Mouse (Mus musculus): ENCODE results near the gene Snrpg. TPM values are rescaled to one million over a fixed set of nuclear protein-coding genes. Genes with fewer than 3 reads are reported as not detected.
"Not testable (repeated sequence)": the region's sequence is repeated elsewhere in the genome, so short reads cannot be mapped to it uniquely, and the experiment has no call there.

Snrpg gene
- polyA plus RNA-seq, 1 experiment from 2014 or later = 764 TPM

- Histone ChIP-seq H3K27me3 (replicated peaks; ENCODE audit: control insufficient read depth, insufficient read depth, low read length) (no peaks in the 10 kb centered on the region), H3K4me2 (ENCODE audit: low read length) (no peak overlapping the region), H3K36me3 (ENCODE audit: control insufficient read depth, insufficient read depth, low read length) (no peaks in the 10 kb centered on the region), H3K4me3 (ENCODE audit: low read depth, low read length) (no peak overlapping the region), H3K27ac (ENCODE audit: low read depth, low read length) (no peak overlapping the region), H3K9ac (ENCODE audit: low read length) (no peak overlapping the region), H3K9me3 (replicated peaks; ENCODE audit: control insufficient read depth, low read length) (no peaks in the 10 kb centered on the region), H3K4me1 (ENCODE audit: control insufficient read depth, insufficient read depth, low read length) (no peaks in the 10 kb centered on the region)
- ATAC-seq (no peak), DNase-seq (ENCODE audit: low spot score) (no peak)
- 76% methylated on average over 5 of the region's 5 CpGs for WGBS
Measured at GRCm38 (mm10) chr6:86335860-86336259, 35.2 kb upstream of the Snrpg start.

DNA sequence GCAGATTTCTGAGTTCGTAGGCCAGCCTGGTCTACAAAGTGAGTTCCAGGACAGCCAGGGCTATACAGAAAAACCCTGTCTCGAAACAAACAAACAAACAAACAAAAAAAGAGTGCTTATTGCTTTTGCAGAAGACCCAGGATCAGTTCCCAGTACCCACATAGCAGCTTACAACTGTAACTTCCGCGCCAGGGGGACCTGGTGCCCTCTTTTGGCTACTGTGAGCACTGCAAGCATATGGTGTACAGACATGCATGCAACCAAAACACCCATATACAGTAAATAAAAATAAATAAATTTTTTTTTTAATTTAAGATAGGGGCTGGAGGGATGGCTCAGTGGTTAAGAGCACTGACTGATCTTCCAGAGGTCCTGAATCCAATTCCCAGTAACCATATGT, 34.8 kb upstream of the Snrpg start:
- H3K36me3 ChIP-seq (ENCODE audit: control insufficient read depth, insufficient read depth, low read length); H3K4me2 ChIP-seq (ENCODE audit: low read length); ATAC-seq; H3K27me3 ChIP-seq (replicated peaks; ENCODE audit: control insufficient read depth, insufficient read depth, low read length); H3K27ac ChIP-seq (ENCODE audit: low read depth, low read length); DNase-seq (ENCODE audit: low spot score); H3K9ac ChIP-seq (ENCODE audit: low read length); H3K9me3 ChIP-seq (replicated peaks; ENCODE audit: control insufficient read depth, low read length); H3K4me1 ChIP-seq (ENCODE audit: control insufficient read depth, insufficient read depth, low read length); H3K4me3 ChIP-seq (ENCODE audit: low read depth, low read length): not testable (repeated sequence)
- WGBS = 82% methylated on average over 4 of the region's 4 CpGs

DNA sequence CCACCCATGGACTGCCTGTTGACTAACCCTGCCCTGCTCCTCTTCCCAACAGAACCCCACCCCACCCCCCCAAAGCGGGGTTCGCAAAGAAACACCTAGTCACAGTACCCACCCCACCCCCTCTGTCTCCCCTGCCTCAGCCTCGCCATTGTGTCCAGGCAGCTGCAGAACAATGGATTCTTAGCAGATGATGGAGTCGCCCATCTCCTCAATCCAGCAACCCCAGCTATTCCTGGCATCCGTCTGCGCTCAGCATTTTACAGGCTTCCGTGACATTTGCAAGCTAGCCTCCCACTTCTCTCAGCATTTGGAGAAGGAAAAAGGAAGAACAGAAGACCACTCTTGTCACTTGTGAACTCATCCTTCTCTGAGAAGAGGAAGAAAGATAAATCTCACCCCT, 27.4 kb upstream of the Snrpg start:
- no peak overlapping the region for H3K4me3 ChIP-seq (ENCODE audit: low read depth, low read length)
- H3K27me3 ChIP-seq (replicated peaks; ENCODE audit: control insufficient read depth, insufficient read depth, low read length) = no peaks in the 10 kb centered on the region
- 16% methylated on average over 7 of the region's 7 CpGs for WGBS
- peak overlapping the region; percentile 16 for H3K4me2 ChIP-seq (ENCODE audit: low read length)
- 0 out of 2 replicates have a peak, but pooled peaks cover 2% of the 10 kb centered on the region for H3K4me1 ChIP-seq (ENCODE audit: control insufficient read depth, insufficient read depth, low read length)
- peak overlapping the region; percentile 29; the same call in 1 of the 2 replicates for H3K9ac ChIP-seq (ENCODE audit: low read length)
- no peak overlapping the region for H3K27ac ChIP-seq (ENCODE audit: low read depth, low read length)
- no peak for ATAC-seq
- no peaks in the 10 kb centered on the region for H3K9me3 ChIP-seq (replicated peaks; ENCODE audit: control insufficient read depth, low read length)
- no peaks in the 10 kb centered on the region for H3K36me3 ChIP-seq (ENCODE audit: control insufficient read depth, insufficient read depth, low read length)
- no peak for DNase-seq (ENCODE audit: low spot score)

GRCm38 (mm10) chr6:86346063-86346462, 25.0 kb upstream of the Snrpg start:
- Histone ChIP-seq H3K9me3 (replicated peaks; ENCODE audit: control insufficient read depth, low read length) (no peaks in the 10 kb centered on the region), H3K4me2 (ENCODE audit: low read length) (no peak overlapping the region), H3K9ac (ENCODE audit: low read length) (no peak overlapping the region), H3K4me3 (ENCODE audit: low read depth, low read length) (no peak overlapping the region), H3K36me3 (ENCODE audit: control insufficient read depth, insufficient read depth, low read length) (no peaks in the 10 kb centered on the region), H3K4me1 (ENCODE audit: control insufficient read depth, insufficient read depth, low read length) (0 out of 2 replicates have a peak, but pooled peaks cover 2% of the 10 kb centered on the region), H3K27ac (ENCODE audit: low read depth, low read length) (no peak overlapping the region), H3K27me3 (replicated peaks; ENCODE audit: control insufficient read depth, insufficient read depth, low read length) (no peaks in the 10 kb centered on the region)
- 86% methylated on average over 2 of the region's 2 CpGs for WGBS
- ATAC-seq (no peak), DNase-seq (ENCODE audit: low spot score) (no peak)

DNA sequence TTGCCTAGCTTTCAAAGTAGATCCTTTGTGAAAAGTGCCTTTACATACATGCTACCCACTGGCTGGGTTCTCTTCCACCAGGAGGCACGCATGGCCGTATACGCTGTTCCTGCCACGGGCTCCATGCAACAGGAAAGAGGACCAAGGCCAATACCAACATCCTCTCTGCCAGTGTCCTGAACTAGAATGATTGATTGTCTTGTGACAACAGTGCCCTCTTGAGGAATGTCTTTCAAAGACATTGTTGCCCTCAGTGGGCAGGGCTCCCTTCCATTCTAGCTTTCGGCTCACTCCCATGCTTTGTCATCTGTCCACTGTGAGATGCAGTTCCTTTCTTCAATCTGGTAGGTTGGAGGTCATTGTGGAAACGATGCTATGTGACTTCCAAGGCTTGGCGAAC, 21.8 kb upstream of the Snrpg start:
- ATAC-seq = no peak
- Histone ChIP-seq H3K9ac (ENCODE audit: low read length) (no peak overlapping the region), H3K4me1 (ENCODE audit: control insufficient read depth, insufficient read depth, low read length) (no peaks in the 10 kb centered on the region), H3K4me2 (ENCODE audit: low read length) (no peak overlapping the region), H3K27me3 (replicated peaks; ENCODE audit: control insufficient read depth, insufficient read depth, low read length) (no peaks in the 10 kb centered on the region), H3K27ac (ENCODE audit: low read depth, low read length) (no peak overlapping the region), H3K9me3 (replicated peaks; ENCODE audit: control insufficient read depth, low read length) (no peaks in the 10 kb centered on the region), H3K4me3 (ENCODE audit: low read depth, low read length) (no peak overlapping the region), H3K36me3 (ENCODE audit: control insufficient read depth, insufficient read depth, low read length) (no peaks in the 10 kb centered on the region)
- 48% methylated on average over 7 of the region's 7 CpGs for WGBS
- DNase-seq (ENCODE audit: low spot score) = peak; percentile 56

GRCm38 (mm10) chr6:86354948-86355347, 16.2 kb upstream of the Snrpg start:
- Histone ChIP-seq H3K4me2 (ENCODE audit: low read length) (no peak overlapping the region), H3K9ac (ENCODE audit: low read length) (no peak overlapping the region), H3K9me3 (replicated peaks; ENCODE audit: control insufficient read depth, low read length) (no peaks in the 10 kb centered on the region), H3K27ac (ENCODE audit: low read depth, low read length) (no peak overlapping the region), H3K4me1 (ENCODE audit: control insufficient read depth, insufficient read depth, low read length) (no peaks in the 10 kb centered on the region), H3K27me3 (replicated peaks; ENCODE audit: control insufficient read depth, insufficient read depth, low read length) (no peaks in the 10 kb centered on the region), H3K36me3 (ENCODE audit: control insufficient read depth, insufficient read depth, low read length) (no peaks in the 10 kb centered on the region), H3K4me3 (ENCODE audit: low read depth, low read length) (no peak overlapping the region)
- ATAC-seq (no peak), DNase-seq (ENCODE audit: low spot score) (no peak)
- 55% methylated on average over 3 of the region's 3 CpGs for WGBS

DNA sequence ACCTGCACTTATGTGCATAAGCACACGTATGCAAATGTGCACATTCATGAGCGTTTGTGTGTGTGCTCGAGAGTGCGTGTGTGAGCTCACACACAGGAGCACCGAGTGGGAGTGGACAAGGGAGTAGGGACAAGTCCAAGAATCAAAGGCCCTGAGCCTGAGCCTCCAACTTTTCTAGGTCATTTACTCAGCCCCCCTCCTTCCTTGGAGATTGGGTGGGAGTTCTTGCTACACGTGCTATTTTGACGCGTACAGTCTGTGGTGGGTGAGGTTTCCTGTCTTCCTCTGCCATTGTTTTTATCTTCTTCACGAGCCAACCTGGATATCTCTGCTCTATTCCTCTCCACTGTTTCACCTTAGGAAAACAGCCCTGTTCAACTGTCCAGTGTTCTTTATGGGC, 14.1 kb upstream of the Snrpg start:
- Histone ChIP-seq H3K27ac (ENCODE audit: low read depth, low read length) (no peak overlapping the region), H3K4me3 (ENCODE audit: low read depth, low read length) (no peak overlapping the region), H3K36me3 (ENCODE audit: control insufficient read depth, insufficient read depth, low read length) (no peaks in the 10 kb centered on the region), H3K9me3 (replicated peaks; ENCODE audit: control insufficient read depth, low read length) (no peaks in the 10 kb centered on the region), H3K9ac (ENCODE audit: low read length) (no peak overlapping the region), H3K4me1 (ENCODE audit: control insufficient read depth, insufficient read depth, low read length) (no peaks in the 10 kb centered on the region), H3K27me3 (replicated peaks; ENCODE audit: control insufficient read depth, insufficient read depth, low read length) (no peaks in the 10 kb centered on the region), H3K4me2 (ENCODE audit: low read length) (no peak overlapping the region)
- DNase-seq (ENCODE audit: low spot score) (no peak), ATAC-seq (no peak)
- WGBS = 85% methylated on average over 9 of the region's 9 CpGs

DNA sequence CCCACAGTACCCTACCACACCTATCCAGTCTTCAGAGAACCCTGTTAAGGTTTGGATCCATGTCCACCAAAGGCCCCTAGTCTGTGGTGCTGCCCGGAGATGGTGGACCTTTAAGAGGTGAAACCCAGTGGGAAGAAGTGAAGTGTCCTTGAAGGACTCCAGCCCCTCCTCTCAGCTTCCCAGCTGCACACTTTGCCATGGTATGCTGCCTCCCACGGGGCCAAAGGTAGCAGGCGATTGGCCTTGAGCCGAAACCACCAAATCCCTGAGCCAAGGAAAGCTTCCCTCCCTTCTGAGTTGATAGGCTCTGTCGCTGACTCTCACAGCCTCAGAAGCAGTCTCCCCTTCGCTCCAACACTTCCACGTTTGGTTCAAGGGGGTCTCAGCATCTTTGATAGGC, 10.4 kb upstream of the Snrpg start:
- WGBS = 73% methylated on average over 7 of the region's 7 CpGs
- Histone ChIP-seq H3K36me3 (ENCODE audit: control insufficient read depth, insufficient read depth, low read length) (no peaks in the 10 kb centered on the region), H3K27ac (ENCODE audit: low read depth, low read length) (no peak overlapping the region), H3K9me3 (replicated peaks; ENCODE audit: control insufficient read depth, low read length) (no peaks in the 10 kb centered on the region), H3K9ac (ENCODE audit: low read length) (no peak overlapping the region), H3K27me3 (replicated peaks; ENCODE audit: control insufficient read depth, insufficient read depth, low read length) (no peaks in the 10 kb centered on the region), H3K4me3 (ENCODE audit: low read depth, low read length) (no peak overlapping the region), H3K4me1 (ENCODE audit: control insufficient read depth, insufficient read depth, low read length) (no peaks in the 10 kb centered on the region), H3K4me2 (ENCODE audit: low read length) (no peak overlapping the region)
- ATAC-seq (no peak), DNase-seq (ENCODE audit: low spot score) (no peak)

DNA sequence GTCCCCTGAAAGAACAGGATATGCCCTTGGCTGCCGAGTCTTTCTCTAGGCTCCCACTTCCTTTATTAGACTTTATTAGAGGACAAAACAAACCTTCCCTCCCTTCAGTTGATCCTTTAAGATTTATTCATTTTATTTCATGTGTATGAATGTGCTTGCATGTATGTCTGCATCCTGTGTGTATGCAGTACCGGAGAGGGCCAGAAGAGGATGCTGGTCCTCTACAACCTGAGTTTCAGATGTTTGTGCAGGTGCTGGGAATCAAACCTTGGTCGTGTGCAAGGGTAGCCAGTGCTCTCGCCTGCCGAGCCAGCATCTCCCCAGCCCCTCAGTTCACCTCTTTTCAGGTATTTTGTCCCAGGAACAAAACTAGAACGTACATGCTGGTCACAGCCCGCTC, 9.7 kb upstream of the Snrpg start:
- Histone ChIP-seq H3K4me2 (ENCODE audit: low read length) (no peak overlapping the region), H3K4me1 (ENCODE audit: control insufficient read depth, insufficient read depth, low read length) (peaks cover under 1% of the 10 kb centered on the region), H3K9ac (ENCODE audit: low read length) (no peak overlapping the region), H3K27me3 (replicated peaks; ENCODE audit: control insufficient read depth, insufficient read depth, low read length) (no peaks in the 10 kb centered on the region), H3K36me3 (ENCODE audit: control insufficient read depth, insufficient read depth, low read length) (no peaks in the 10 kb centered on the region), H3K4me3 (ENCODE audit: low read depth, low read length) (no peak overlapping the region), H3K27ac (ENCODE audit: low read depth, low read length) (no peak overlapping the region), H3K9me3 (replicated peaks; ENCODE audit: control insufficient read depth, low read length) (no peaks in the 10 kb centered on the region)
- WGBS = 94% methylated on average over 7 of the region's 7 CpGs
- no peak for ATAC-seq
- no peak for DNase-seq (ENCODE audit: low spot score)
